Mouse (Mus musculus) C3H10T1/2 (cell line): ENCODE measurements around the gene Kcnip4. TPM values are rescaled to one million over a fixed set of nuclear protein-coding genes. Genes with fewer than 3 reads are reported as not detected.

Experiments
- polyA plus RNA-seq, 2 experiments: library from polyadenylated mRNA; unstranded; fragments of >200 nt; fragmentation: generic; extraction: Trizol; gene quantifications; one replicate each; pipeline ENCODE4 v1.2.1; 2012; ENCODE audit warnings: missing spikeins in 2 of 2

The Kcnip4 gene
- under 1 TPM; 0.01 to 0.13 TPM for polyA plus RNA-seq

DNA sequence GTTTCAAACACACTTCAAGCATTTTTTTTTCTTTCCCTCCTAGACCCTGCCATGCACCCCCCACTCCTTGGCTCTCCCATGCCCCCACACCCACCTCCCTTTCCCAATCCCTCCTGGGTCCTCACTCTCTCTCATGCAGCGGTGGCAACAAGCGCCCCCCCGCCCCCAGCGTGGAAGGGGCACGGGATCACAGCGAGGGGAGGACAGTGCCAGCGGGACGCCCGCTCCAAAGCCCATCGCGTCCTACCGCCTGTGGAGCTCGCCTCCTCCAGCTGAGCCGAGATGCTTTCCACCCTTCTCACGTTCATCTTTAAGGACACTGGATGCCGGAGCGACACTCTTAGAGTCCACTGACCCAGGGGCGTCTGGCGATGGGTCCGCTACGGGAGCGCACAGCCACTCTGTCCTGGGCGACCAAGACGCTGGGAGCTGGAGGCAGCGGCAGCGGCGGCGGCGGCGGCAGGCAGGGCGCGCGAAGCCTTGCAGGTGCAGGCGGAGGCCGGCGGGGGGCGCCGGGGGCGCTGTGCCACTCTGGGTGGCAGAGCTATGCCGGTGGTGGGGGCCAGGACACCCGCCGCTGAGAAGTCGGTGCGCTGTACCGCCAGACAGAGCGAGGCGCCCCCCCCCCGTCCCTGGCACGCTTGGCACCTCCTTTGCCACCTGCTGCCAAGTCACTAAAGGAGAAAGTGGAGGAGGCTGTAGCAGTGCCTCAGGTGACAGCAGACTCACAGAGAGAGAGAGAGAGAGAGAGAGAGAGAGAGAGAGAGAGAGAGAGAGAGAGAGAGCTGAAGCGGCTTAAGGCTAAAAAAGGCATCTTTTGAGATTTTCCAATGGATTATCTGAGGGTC is at the start of gene Kcnip4:
Gene Kcnip4, minus strand, starts transcription at position 514 of the 848 bp plus-strand sequence.

